Mouse (Mus musculus): Measurements from ENCODE around the gene Evi5. TPM values are rescaled to one million over a fixed set of nuclear protein-coding genes. Genes with fewer than 3 reads are reported as not detected.

Evi5 gene
- total RNA-seq, 2 experiments from 2014 or later, result 14.4 to 26.1 TPM

- no peak for ATAC-seq (replicated peaks; ENCODE audit: low FRiP score, low TSS enrichment, poor library complexity, severe bottlenecking)
Observed at GRCm38 (mm10) chr5:107875261-107875611, 329 bp upstream of the Evi5 start.

- peak; percentile 84 for ATAC-seq (replicated peaks; ENCODE audit: low FRiP score, low TSS enrichment, poor library complexity, severe bottlenecking)
Observed at GRCm38 (mm10) chr5:107873886-107874302, 1.0 kb downstream of the Evi5 start.

GRCm38 (mm10) chr5:107873330-107873729 is 1.6 kb downstream of the Evi5 start:
- 0 out of 2 replicates have a peak, but pooled peaks have one; percentile 11 for ATAC-seq (replicated peaks; ENCODE audit: low FRiP score, low TSS enrichment, poor library complexity, severe bottlenecking)

- no peak for ATAC-seq (replicated peaks; ENCODE audit: low FRiP score, low TSS enrichment, poor library complexity, severe bottlenecking)
Observed at GRCm38 (mm10) chr5:107869701-107870100, 5.2 kb downstream of the Evi5 start.

- ATAC-seq (replicated peaks; ENCODE audit: low FRiP score, low TSS enrichment, poor library complexity, severe bottlenecking), result peak; percentile 48
Observed at GRCm38 (mm10) chr5:107868905-107869424, 5.9 kb downstream of the Evi5 start.

- peak; percentile 70 for ATAC-seq (replicated peaks; ENCODE audit: low FRiP score, low TSS enrichment, poor library complexity, severe bottlenecking)
Observed at GRCm38 (mm10) chr5:107867970-107868904, 6.7 kb downstream of the Evi5 start.

GRCm38 (mm10) chr5:107866127-107867126 is 8.5 kb downstream of the Evi5 start:
- peak; percentile 51 for ATAC-seq (replicated peaks; ENCODE audit: low FRiP score, low TSS enrichment, poor library complexity, severe bottlenecking)

GRCm38 (mm10) chr5:107863971-107864370 is 10.9 kb downstream of the Evi5 start:
- no peak for ATAC-seq (replicated peaks; ENCODE audit: low FRiP score, low TSS enrichment, poor library complexity, severe bottlenecking)

GRCm38 (mm10) chr5:107858963-107859362 is 15.9 kb downstream of the Evi5 start:
- ATAC-seq (replicated peaks; ENCODE audit: low FRiP score, low TSS enrichment, poor library complexity, severe bottlenecking), result peak; percentile 80; the same call in 1 of the 2 replicates

- no peak for ATAC-seq (replicated peaks; ENCODE audit: low FRiP score, low TSS enrichment, poor library complexity, severe bottlenecking)
Observed at GRCm38 (mm10) chr5:107855546-107855945, 19.4 kb downstream of the Evi5 start.

GRCm38 (mm10) chr5:107854556-107854955 is 20.4 kb downstream of the Evi5 start:
- ATAC-seq (replicated peaks; ENCODE audit: low FRiP score, low TSS enrichment, poor library complexity, severe bottlenecking), result no peak

GRCm38 (mm10) chr5:107853807-107854206 is 21.1 kb downstream of the Evi5 start:
- ATAC-seq (replicated peaks; ENCODE audit: low FRiP score, low TSS enrichment, poor library complexity, severe bottlenecking), result peak; percentile 63; the same call in 1 of the 2 replicates

GRCm38 (mm10) chr5:107848964-107849363 is 25.9 kb downstream of the Evi5 start:
- ATAC-seq (replicated peaks; ENCODE audit: low FRiP score, low TSS enrichment, poor library complexity, severe bottlenecking), result no peak

- no peak for ATAC-seq (replicated peaks; ENCODE audit: low FRiP score, low TSS enrichment, poor library complexity, severe bottlenecking)
Observed at GRCm38 (mm10) chr5:107847817-107848216, 27.1 kb downstream of the Evi5 start.

- ATAC-seq (replicated peaks; ENCODE audit: low FRiP score, low TSS enrichment, poor library complexity, severe bottlenecking), result 0 out of 2 replicates have a peak, but pooled peaks have one; percentile 30
Observed at GRCm38 (mm10) chr5:107847349-107847748, 27.6 kb downstream of the Evi5 start.

- ATAC-seq (replicated peaks; ENCODE audit: low FRiP score, low TSS enrichment, poor library complexity, severe bottlenecking), result no peak; the same call in 1 of the 2 replicates
Observed at GRCm38 (mm10) chr5:107840549-107841238, 34.2 kb downstream of the Evi5 start.

GRCm38 (mm10) chr5:107838891-107839644 is 35.8 kb downstream of the Evi5 start:
- no peak for ATAC-seq (replicated peaks; ENCODE audit: low FRiP score, low TSS enrichment, poor library complexity, severe bottlenecking)

GRCm38 (mm10) chr5:107834287-107834686 is 40.6 kb downstream of the Evi5 start:
- ATAC-seq (replicated peaks; ENCODE audit: low FRiP score, low TSS enrichment, poor library complexity, severe bottlenecking), result no peak

All from megakaryocyte-erythroid progenitor cell, adult 5-6 weeks (primary cell).